Mouse (Mus musculus): Measurements from ENCODE around the gene Acot7. TPM values are rescaled to one million over a fixed set of nuclear protein-coding genes. Genes with fewer than 3 reads are reported as not detected.
"Not testable (repeated sequence)": the region's sequence is repeated elsewhere in the genome, so short reads cannot be mapped to it uniquely, and the experiment has no call there.

Acot7 gene
- total RNA-seq, 2 experiments from 2014 or later, result 318 to 353 TPM

- not testable (repeated sequence) for DNase-seq (ENCODE audit: extremely low spot score in 1 of 2, low spot score in 1 of 2)
Measured at GRCm38 (mm10) chr4:152230331-152230730, 52.4 kb downstream of the Acot7 start.

GRCm38 (mm10) chr4:152231326-152231725 lies 53.4 kb downstream of the Acot7 start:
- DNase-seq (ENCODE audit: extremely low spot score in 1 of 2, low spot score in 1 of 2), result no peak

- no peak for DNase-seq (ENCODE audit: extremely low spot score in 1 of 2, low spot score in 1 of 2)
Measured at GRCm38 (mm10) chr4:152232411-152232903, 54.5 kb downstream of the Acot7 start.

- DNase-seq (ENCODE audit: extremely low spot score in 1 of 2, low spot score in 1 of 2), result no peak
Measured at GRCm38 (mm10) chr4:152239974-152240373, 62.0 kb downstream of the Acot7 start.

- DNase-seq (ENCODE audit: extremely low spot score in 1 of 2, low spot score in 1 of 2), result no peak
Measured at GRCm38 (mm10) chr4:152243241-152243891, 65.4 kb downstream of the Acot7 start.

GRCm38 (mm10) chr4:152243969-152244368 lies 66.0 kb downstream of the Acot7 start:
- DNase-seq (ENCODE audit: extremely low spot score in 1 of 2, low spot score in 1 of 2), result no peak

GRCm38 (mm10) chr4:152244545-152245522 lies 66.9 kb downstream of the Acot7 start:
- no peak for DNase-seq (ENCODE audit: extremely low spot score in 1 of 2, low spot score in 1 of 2)

GRCm38 (mm10) chr4:152246011-152246410 lies 68.1 kb downstream of the Acot7 start:
- DNase-seq (ENCODE audit: extremely low spot score in 1 of 2, low spot score in 1 of 2), result no peak

- no peak for DNase-seq (ENCODE audit: extremely low spot score in 1 of 2, low spot score in 1 of 2)
Measured at GRCm38 (mm10) chr4:152247195-152247594, 69.3 kb downstream of the Acot7 start.

GRCm38 (mm10) chr4:152250615-152251014 lies 72.7 kb downstream of the Acot7 start:
- no peak for DNase-seq (ENCODE audit: extremely low spot score in 1 of 2, low spot score in 1 of 2)

- DNase-seq (ENCODE audit: extremely low spot score in 1 of 2, low spot score in 1 of 2), result no peak
Measured at GRCm38 (mm10) chr4:152253183-152253759, 75.3 kb downstream of the Acot7 start.

- peak; percentile 63 to 74 for DNase-seq (ENCODE audit: extremely low spot score in 1 of 2, low spot score in 1 of 2)
Measured at GRCm38 (mm10) chr4:152257070-152257469, 79.1 kb downstream of the Acot7 start.

GRCm38 (mm10) chr4:152260451-152260850 lies 82.5 kb downstream of the Acot7 start:
- no peak for DNase-seq (ENCODE audit: extremely low spot score in 1 of 2, low spot score in 1 of 2)

GRCm38 (mm10) chr4:152262187-152262586 lies 84.3 kb downstream of the Acot7 start:
- no peak for DNase-seq (ENCODE audit: extremely low spot score in 1 of 2, low spot score in 1 of 2)

GRCm38 (mm10) chr4:152263089-152263488 lies 85.2 kb downstream of the Acot7 start:
- DNase-seq (ENCODE audit: extremely low spot score in 1 of 2, low spot score in 1 of 2), result no peak

GRCm38 (mm10) chr4:152263512-152264176 lies 85.7 kb downstream of the Acot7 start:
- no peak for DNase-seq (ENCODE audit: extremely low spot score in 1 of 2, low spot score in 1 of 2)

GRCm38 (mm10) chr4:152264177-152264530 lies 86.2 kb downstream of the Acot7 start:
- no peak for DNase-seq (ENCODE audit: extremely low spot score in 1 of 2, low spot score in 1 of 2)

- no peak for DNase-seq (ENCODE audit: extremely low spot score in 1 of 2, low spot score in 1 of 2)
Measured at GRCm38 (mm10) chr4:152264867-152265568, 87.1 kb downstream of the Acot7 start.

- no peak for DNase-seq (ENCODE audit: extremely low spot score in 1 of 2, low spot score in 1 of 2)
Measured at GRCm38 (mm10) chr4:152265791-152266190, 87.9 kb downstream of the Acot7 start.
